Mouse (Mus musculus) activated CD4-positive, CD25-positive, alpha-beta regulatory T cell, adult 9 weeks (primary cell): ENCODE measurements around the gene Cabp2. TPM values are rescaled to one million over a fixed set of nuclear protein-coding genes. Genes with fewer than 3 reads are reported as not detected.

Experiments
- polyA plus RNA-seq: library from polyadenylated mRNA; unstranded; fragments of 100-300 nt; shearing (Covaris generic); gene quantifications from one replicate; pipeline ENCODE4 v1.2.1, GENCODE M21; 2017

Cabp2 gene
- polyA plus RNA-seq, result not detected

GRCm38 (mm10) chr19:4081394-4081793 lies at the start of gene Cabp2:
Cabp2 (plus strand) TSS chr19:4081578.

GRCm38 (mm10) chr19:4037788-4038232 lies 43.6 kb upstream of the Cabp2 start, which contains the start of gene Gstp1:
Gstp1 (minus strand) TSS chr19:4037985.

GRCm38 (mm10) chr19:4045966-4046865 lies 35.2 kb upstream of the Cabp2 start, which contains the start of gene Gstp2:
Gstp2 (minus strand) TSS chr19:4046023.

GRCm38 (mm10) chr19:4059069-4059740 lies 22.2 kb upstream of the Cabp2 start, which contains the start of gene Gstp3:
Gstp3 (minus strand) TSS chr19:4059569.

GRCm38 (mm10) chr19:4096642-4097440 lies 15.5 kb downstream of the Cabp2 start, which contains the start of gene Cdk2ap2:
Cdk2ap2 (plus strand) TSS chr19:4097182.

GRCm38 (mm10) chr19:4099837-4100717 lies 18.7 kb downstream of the Cabp2 start, which contains the start of gene Pitpnm1:
Pitpnm1 (plus strand) TSS chr19:4099998.

GRCm38 (mm10) chr19:4125741-4126696 lies 44.6 kb downstream of the Cabp2 start, which contains the start of gene Aip:
Aip (minus strand) TSS chr19:4125858.

Other genes with a start within 250 kb of the Cabp2 start
- 2.2 TPM for gene Chka, start 229.8 kb upstream of the Cabp2 start, polyA plus RNA-seq
- 71.7 TPM for gene Tcirg1, start 174.4 kb upstream of the Cabp2 start, polyA plus RNA-seq
- gene Ndufs8, start 168.8 kb upstream of the Cabp2 start, polyA plus RNA-seq, result 230 TPM
- gene Aldh3b1, start 151.8 kb upstream of the Cabp2 start, polyA plus RNA-seq, result 0.75 TPM
- 58.1 TPM for gene Unc93b1, start 146.4 kb upstream of the Cabp2 start, polyA plus RNA-seq
- not detected for gene Aldh3b3, start 122.9 kb upstream of the Cabp2 start, polyA plus RNA-seq
- gene Aldh3b2, start 109.2 kb upstream of the Cabp2 start, polyA plus RNA-seq, result not detected
- gene Acy3, start 95.0 kb upstream of the Cabp2 start, polyA plus RNA-seq, result 0.40 TPM
- gene Tbx10, start 88.8 kb upstream of the Cabp2 start, polyA plus RNA-seq, result 0.16 TPM
- gene Nudt8, start 81.0 kb upstream of the Cabp2 start, polyA plus RNA-seq, result 8.7 TPM
- 1.8 TPM for gene Gm49405, start 81.0 kb upstream of the Cabp2 start, polyA plus RNA-seq
- 1.7 TPM for gene Doc2g, start 78.3 kb upstream of the Cabp2 start, polyA plus RNA-seq
- 155 TPM for gene Ndufv1, start 68.8 kb upstream of the Cabp2 start, polyA plus RNA-seq
- gene Gstp1, start 43.6 kb upstream of the Cabp2 start, polyA plus RNA-seq, result 631 TPM
- 3.4 TPM for gene Gstp2, start 35.6 kb upstream of the Cabp2 start, polyA plus RNA-seq
- gene Gstp3, start 22.0 kb upstream of the Cabp2 start, polyA plus RNA-seq, result 112 TPM
- gene Cdk2ap2, start 15.6 kb downstream of the Cabp2 start, polyA plus RNA-seq, result 956 TPM
- 367 TPM for gene Pitpnm1, start 18.4 kb downstream of the Cabp2 start, polyA plus RNA-seq
- gene Aip, start 44.3 kb downstream of the Cabp2 start, polyA plus RNA-seq, result 206 TPM
- 0.07 TPM for gene Gpr152, start 58.2 kb downstream of the Cabp2 start, polyA plus RNA-seq
- 0.39 TPM for gene Cabp4, start 62.5 kb downstream of the Cabp2 start, polyA plus RNA-seq
- 477 TPM for gene Coro1b, start 67.0 kb downstream of the Cabp2 start, polyA plus RNA-seq
- gene Ptprcap, start 72.0 kb downstream of the Cabp2 start, polyA plus RNA-seq, result 1,844 TPM
- gene Rps6kb2, start 81.8 kb downstream of the Cabp2 start, polyA plus RNA-seq, result 49.2 TPM
- gene Carns1, start 93.9 kb downstream of the Cabp2 start, polyA plus RNA-seq, result 6.9 TPM
- 832 TPM for gene Tbc1d10c, start 109.7 kb downstream of the Cabp2 start, polyA plus RNA-seq
- 1,230 TPM for gene Ppp1ca, start 110.5 kb downstream of the Cabp2 start, polyA plus RNA-seq
- 81.5 TPM for gene Rad9a, start 120.1 kb downstream of the Cabp2 start, polyA plus RNA-seq
- 24.8 TPM for gene Clcf1, start 132.7 kb downstream of the Cabp2 start, polyA plus RNA-seq
- gene AC109138.7, start 132.8 kb downstream of the Cabp2 start, polyA plus RNA-seq, result not detected
- 138 TPM for gene Pold4, start 150.3 kb downstream of the Cabp2 start, polyA plus RNA-seq
- 1.1 TPM for gene Ssh3, start 187.6 kb downstream of the Cabp2 start, polyA plus RNA-seq
- gene Ankrd13d, start 201.6 kb downstream of the Cabp2 start, polyA plus RNA-seq, result 5.1 TPM
- 58.4 TPM for gene Grk2, start 224.6 kb downstream of the Cabp2 start, polyA plus RNA-seq